19 mouse cellular contexts compared by ENCODE assay signal in the genomic region with DNA sequence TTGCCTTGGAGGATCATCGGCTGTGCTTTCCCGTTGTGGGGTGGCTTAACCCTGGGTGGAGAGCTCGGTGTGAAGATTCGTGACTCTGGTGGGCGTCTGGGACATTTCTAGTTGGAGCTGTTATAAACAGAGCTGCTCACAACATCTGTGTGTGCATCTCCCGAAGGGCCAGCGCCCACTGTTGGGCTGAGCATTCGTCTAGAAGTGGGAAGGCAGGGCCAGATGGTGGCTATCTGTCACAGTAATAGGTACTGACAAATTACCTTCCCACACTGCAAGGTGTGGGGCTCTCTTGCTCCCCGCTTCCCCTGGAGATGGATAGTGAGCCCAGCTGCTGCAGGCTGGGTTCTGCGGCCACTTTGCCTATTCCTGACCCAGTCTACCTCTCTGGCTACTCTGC.
DNase-seq lines count a peak whose midpoint lies in the region; ATAC-seq lines count a peak whose summit lies in the region.
"Had no signal": no experiment of that assay in that cellular context is flagged by ENCODE, and none has a peak within 500 bp of the region (broad histone marks: within the 10 kb centered on the region; RNA-seq: fewer than 3 reads in every experiment).

No protein-coding gene starts in this region.

- DNase-seq in hindbrain, embryonic 14.5 days (ENCODE audit: low spot score), result no peak
- peak; percentile 6 for DNase-seq in neural tube, embryonic 11.5 days (ENCODE audit: low spot score)
- DNase-seq in urinary bladder, postnatal 4 days (ENCODE audit: low spot score in 2 of 2), result peak; percentile 7 to 56
- DNase-seq in urinary bladder, adult 18-20 months (ENCODE audit: low spot score in 2 of 2), result no peak
- DNase-seq: cerebellum, adult 8-10 months; forebrain, postnatal 0 days; gastrocnemius, adult 2 months; heart, postnatal 36 days; kidney, postnatal 4 days; thymus, adult 2 months had no signal

- no peaks in the 10 kb centered on the region for H3K9me3 ChIP-seq in hindbrain, embryonic 12.5 days (replicated peaks)
- H3K9me3 ChIP-seq in hindbrain, embryonic 14.5 days (ENCODE audit: control insufficient read depth, low read length), result no peaks in the 10 kb centered on the region
- H3K9me3 ChIP-seq in neural tube, embryonic 11.5 days (ENCODE audit: control insufficient read depth, low read length), result no peaks in the 10 kb centered on the region
- no peaks in the 10 kb centered on the region for H3K9me3 ChIP-seq in neural tube, embryonic 15.5 days (replicated peaks)
- no peaks in the 10 kb centered on the region for H3K9me3 ChIP-seq in kidney, embryonic 16.5 days (ENCODE audit: low read length)
- H3K9me3 ChIP-seq: limb, embryonic 13.5 days; liver, embryonic 15.5 days; midbrain, embryonic 12.5 days had no signal

- no peak overlapping the region for H3K9ac ChIP-seq in hindbrain, embryonic 12.5 days
- H3K9ac ChIP-seq in hindbrain, embryonic 14.5 days, result no peak overlapping the region
- H3K9ac ChIP-seq in neural tube, embryonic 11.5 days (ENCODE audit: low read length), result no peak overlapping the region
- no peak overlapping the region for H3K9ac ChIP-seq in neural tube, embryonic 15.5 days (replicated peaks)
- no peak overlapping the region for H3K9ac ChIP-seq in kidney, embryonic 16.5 days (replicated peaks; ENCODE audit: low read length)
- H3K9ac ChIP-seq: forebrain, postnatal 0 days; heart, embryonic 13.5 days; limb, embryonic 13.5 days; liver, embryonic 15.5 days; midbrain, embryonic 12.5 days had no signal

- H3K36me3 ChIP-seq in hindbrain, embryonic 12.5 days, result no peaks in the 10 kb centered on the region
- H3K36me3 ChIP-seq in hindbrain, embryonic 14.5 days (replicated peaks; ENCODE audit: control insufficient read depth, insufficient read depth), result no peaks in the 10 kb centered on the region
- H3K36me3 ChIP-seq in neural tube, embryonic 11.5 days (ENCODE audit: control insufficient read depth, insufficient read depth, low read length), result no peaks in the 10 kb centered on the region; the same call in 1 of the 2 replicates
- H3K36me3 ChIP-seq in neural tube, embryonic 15.5 days, result no peaks in the 10 kb centered on the region
- H3K36me3 ChIP-seq in kidney, embryonic 16.5 days (ENCODE audit: insufficient read depth, low read length), result no peaks in the 10 kb centered on the region
- H3K36me3 ChIP-seq: heart, embryonic 13.5 days; limb, embryonic 13.5 days; liver, embryonic 15.5 days; midbrain, embryonic 12.5 days had no signal

- no peak overlapping the region for H3K4me2 ChIP-seq in hindbrain, embryonic 12.5 days (replicated peaks)
- no peak overlapping the region for H3K4me2 ChIP-seq in hindbrain, embryonic 14.5 days (replicated peaks)
- H3K4me2 ChIP-seq in neural tube, embryonic 11.5 days (ENCODE audit: low read depth), result no peak overlapping the region
- H3K4me2 ChIP-seq in neural tube, embryonic 15.5 days, result no peak overlapping the region
- no peak overlapping the region for H3K4me2 ChIP-seq in kidney, embryonic 16.5 days (replicated peaks; ENCODE audit: low read depth, low read length)
- H3K4me2 ChIP-seq: heart, embryonic 13.5 days; limb, embryonic 13.5 days; liver, embryonic 15.5 days; midbrain, embryonic 12.5 days had no signal

- H3K4me3 ChIP-seq in hindbrain, embryonic 12.5 days, result no peak overlapping the region
- no peak overlapping the region for H3K4me3 ChIP-seq in hindbrain, embryonic 14.5 days (replicated peaks; ENCODE audit: low read length)
- no peak overlapping the region for H3K4me3 ChIP-seq in neural tube, embryonic 11.5 days (ENCODE audit: low read depth, low read length)
- no peak overlapping the region for H3K4me3 ChIP-seq in neural tube, embryonic 15.5 days (replicated peaks)
- H3K4me3 ChIP-seq in kidney, embryonic 16.5 days (ENCODE audit: low read length), result no peak overlapping the region
- H3K4me3 ChIP-seq: gastrocnemius, adult 2 months; heart, embryonic 13.5 days; limb, embryonic 13.5 days; liver, embryonic 15.5 days; midbrain, embryonic 12.5 days had no signal

- no peaks in the 10 kb centered on the region for H3K27me3 ChIP-seq in hindbrain, embryonic 12.5 days
- H3K27me3 ChIP-seq in hindbrain, embryonic 14.5 days (ENCODE audit: control insufficient read depth, insufficient read depth, low read length), result no peaks in the 10 kb centered on the region
- no peaks in the 10 kb centered on the region for H3K27me3 ChIP-seq in neural tube, embryonic 11.5 days (ENCODE audit: control insufficient read depth, insufficient read depth, low read length)
- H3K27me3 ChIP-seq in neural tube, embryonic 15.5 days (replicated peaks), result no peaks in the 10 kb centered on the region
- H3K27me3 ChIP-seq in kidney, embryonic 16.5 days (ENCODE audit: insufficient read depth, low read length), result no peaks in the 10 kb centered on the region
- H3K27me3 ChIP-seq: limb, embryonic 13.5 days; liver, embryonic 15.5 days; midbrain, embryonic 12.5 days had no signal

- WGBS in hindbrain, embryonic 12.5 days, result 68% methylated on average over 10 of the region's 10 CpGs
- 60% methylated on average over 10 of the region's 10 CpGs for WGBS in hindbrain, embryonic 14.5 days
- 74% methylated on average over 10 of the region's 10 CpGs for WGBS in neural tube, embryonic 11.5 days
- WGBS in neural tube, embryonic 15.5 days, result 63% methylated on average over 10 of the region's 10 CpGs
- WGBS in kidney, embryonic 16.5 days, result 71% methylated on average over 10 of the region's 10 CpGs

- H3K27ac ChIP-seq in hindbrain, embryonic 12.5 days, result peak overlapping the region; percentile 14; the same call in 1 of the 2 replicates
- H3K27ac ChIP-seq in hindbrain, embryonic 14.5 days, result no peak overlapping the region
- H3K27ac ChIP-seq in neural tube, embryonic 11.5 days (ENCODE audit: low read depth, low read length), result no peak overlapping the region
- no peak overlapping the region for H3K27ac ChIP-seq in neural tube, embryonic 15.5 days (replicated peaks)
- no peak overlapping the region for H3K27ac ChIP-seq in kidney, embryonic 16.5 days (ENCODE audit: low read length)
- H3K27ac ChIP-seq: gastrocnemius, adult 2 months; heart, embryonic 13.5 days; limb, embryonic 13.5 days; liver, embryonic 15.5 days; macrophage; midbrain, embryonic 12.5 days had no signal

- H3K4me1 ChIP-seq in hindbrain, embryonic 12.5 days, result no peaks in the 10 kb centered on the region
- H3K4me1 ChIP-seq in hindbrain, embryonic 14.5 days (replicated peaks; ENCODE audit: control insufficient read depth, insufficient read depth, low read length), result no peaks in the 10 kb centered on the region
- no peaks in the 10 kb centered on the region for H3K4me1 ChIP-seq in neural tube, embryonic 11.5 days (ENCODE audit: control insufficient read depth, insufficient read depth, low read length)
- no peaks in the 10 kb centered on the region for H3K4me1 ChIP-seq in neural tube, embryonic 15.5 days
- no peaks in the 10 kb centered on the region for H3K4me1 ChIP-seq in kidney, embryonic 16.5 days (ENCODE audit: insufficient read depth, low read length)
- H3K4me1 ChIP-seq: heart, embryonic 13.5 days; limb, embryonic 13.5 days; liver, embryonic 15.5 days; midbrain, embryonic 12.5 days had no signal

- ATAC-seq in hindbrain, embryonic 12.5 days (ENCODE audit: low FRiP score), result 0 out of 2 replicates have a peak, but pooled peaks have one; percentile 60
- no peak for ATAC-seq in hindbrain, embryonic 14.5 days (ENCODE audit: low FRiP score)
- no peak for ATAC-seq in neural tube, embryonic 11.5 days (ENCODE audit: insufficient read depth, low FRiP score, low TSS enrichment)
- ATAC-seq in neural tube, embryonic 15.5 days (ENCODE audit: low FRiP score), result no peak
- ATAC-seq in kidney, embryonic 16.5 days (ENCODE audit: low FRiP score, low TSS enrichment), result no peak
- ATAC-seq: forebrain, postnatal 0 days; intestine, embryonic 16.5 days had no signal

Comparison
In these comparisons a context has a peak if more than half of its experiments do, and no peak if none do; other contexts are left out.
1. DNase-seq: peak in neural tube, embryonic 11.5 days (single experiment) and urinary bladder, postnatal 4 days (2 of 2); none in hindbrain, embryonic 14.5 days (single experiment) and urinary bladder, adult 18-20 months (0 of 2).